Mouse (Mus musculus): ENCODE measurements around the gene Fancd2os. TPM values are rescaled to one million over a fixed set of nuclear protein-coding genes. Genes with fewer than 3 reads are reported as not detected.

Gene Fancd2os
- 0.42 and 0.47 TPM in 2 replicates for polyA plus RNA-seq (2014; fragmentation: Nextera tagmentation; extraction: Ambion mirVana)

DNA sequence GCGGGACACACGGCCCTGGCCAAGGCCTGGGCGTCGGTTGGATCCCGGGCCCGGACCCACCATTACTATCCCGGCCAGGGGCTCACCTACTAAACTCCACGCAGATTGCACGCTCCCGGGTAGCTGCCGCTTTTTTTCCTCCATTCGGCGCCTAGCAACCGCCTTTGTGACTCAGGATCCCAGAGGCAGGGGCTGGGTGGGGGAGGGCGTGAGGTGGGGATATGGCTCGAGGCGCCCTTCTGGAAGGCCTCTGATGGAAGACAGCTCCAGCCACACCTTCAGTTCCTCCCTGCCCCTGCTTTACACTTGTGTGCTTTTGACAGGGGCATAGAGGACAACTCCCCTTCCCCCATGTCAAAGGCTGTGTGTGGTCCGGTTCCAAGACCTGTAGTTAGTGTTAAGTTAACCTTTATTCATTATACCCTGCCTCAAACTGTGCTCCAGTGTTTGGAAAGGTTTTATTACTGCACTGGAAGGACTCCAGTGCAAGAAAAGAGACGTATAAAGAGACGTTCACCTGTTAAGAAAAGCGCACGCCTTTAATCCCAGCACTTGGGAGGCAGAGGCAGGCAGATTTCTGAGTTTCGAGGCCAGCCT is at the start of gene Fancd2os:
TSS of gene Fancd2os (minus strand) at position 173 of the 597 bp plus-strand sequence.
- ATAC-seq (ENCODE audit: low FRiP score) (no peak), DNase-seq (ENCODE audit: low spot score, missing footprints) (peak; percentile 82)
- Histone ChIP-seq H3K27ac (ENCODE audit: low read depth, low read length) (no peak within 1 kb of the TSS), H3K9me3 (ENCODE audit: control insufficient read depth, low read length) (no peaks in the 10 kb centered on the region), H3K4me1 (ENCODE audit: control insufficient read depth, insufficient read depth, low read length) (peaks cover 9% of the 10 kb centered on the region; the same call in 1 of the 2 replicates), H3K36me3 (ENCODE audit: control insufficient read depth, insufficient read depth, low read length) (no peaks in the 10 kb centered on the region), H3K27me3 (ENCODE audit: control insufficient read depth, insufficient read depth, low read length) (no peaks in the 10 kb centered on the region), H3K4me2 (no peak within 1 kb of the TSS), H3K9ac (ENCODE audit: low read length) (peak within 1 kb of the TSS; percentile 43), H3K4me3 (ENCODE audit: low read depth, low read length) (no peak within 1 kb of the TSS)
- 38% methylated on average over 23 of the region's 23 CpGs for WGBS

DNA sequence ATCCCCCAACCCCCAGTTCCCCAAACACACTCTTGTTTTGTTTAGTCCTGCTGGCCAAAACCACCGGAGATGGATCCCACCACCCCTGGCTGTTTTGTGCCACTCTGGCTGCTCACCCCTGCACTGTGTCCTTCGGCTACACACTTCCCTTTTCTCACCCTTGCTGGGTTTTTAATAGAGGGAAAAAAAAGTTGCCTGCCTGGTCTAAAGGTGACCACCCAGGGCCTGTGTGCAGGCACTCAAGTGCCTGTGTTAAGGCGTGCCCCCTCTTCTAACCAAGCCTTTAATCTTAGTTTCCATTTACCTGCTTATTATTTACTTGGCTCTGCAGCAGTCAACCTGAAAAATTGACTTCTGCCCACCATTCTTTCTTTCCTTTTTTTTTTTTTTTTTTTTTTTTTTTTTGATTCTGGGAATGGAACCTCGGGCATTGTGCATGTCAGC is 49.7 kb upstream of the Fancd2os start:
- no peak for DNase-seq (ENCODE audit: low spot score, missing footprints)
- WGBS = 79% methylated on average over 4 of the region's 4 CpGs
- Histone ChIP-seq H3K9ac (ENCODE audit: low read length) (no peak overlapping the region), H3K27me3 (ENCODE audit: control insufficient read depth, insufficient read depth, low read length) (no peaks in the 10 kb centered on the region), H3K4me2 (no peak overlapping the region), H3K36me3 (ENCODE audit: control insufficient read depth, insufficient read depth, low read length) (no peaks in the 10 kb centered on the region), H3K9me3 (ENCODE audit: control insufficient read depth, low read length) (no peaks in the 10 kb centered on the region), H3K27ac (ENCODE audit: low read depth, low read length) (no peak overlapping the region), H3K4me3 (ENCODE audit: low read depth, low read length) (no peak overlapping the region), H3K4me1 (ENCODE audit: control insufficient read depth, insufficient read depth, low read length) (no peaks in the 10 kb centered on the region)
- ATAC-seq (ENCODE audit: low FRiP score) = no peak

DNA sequence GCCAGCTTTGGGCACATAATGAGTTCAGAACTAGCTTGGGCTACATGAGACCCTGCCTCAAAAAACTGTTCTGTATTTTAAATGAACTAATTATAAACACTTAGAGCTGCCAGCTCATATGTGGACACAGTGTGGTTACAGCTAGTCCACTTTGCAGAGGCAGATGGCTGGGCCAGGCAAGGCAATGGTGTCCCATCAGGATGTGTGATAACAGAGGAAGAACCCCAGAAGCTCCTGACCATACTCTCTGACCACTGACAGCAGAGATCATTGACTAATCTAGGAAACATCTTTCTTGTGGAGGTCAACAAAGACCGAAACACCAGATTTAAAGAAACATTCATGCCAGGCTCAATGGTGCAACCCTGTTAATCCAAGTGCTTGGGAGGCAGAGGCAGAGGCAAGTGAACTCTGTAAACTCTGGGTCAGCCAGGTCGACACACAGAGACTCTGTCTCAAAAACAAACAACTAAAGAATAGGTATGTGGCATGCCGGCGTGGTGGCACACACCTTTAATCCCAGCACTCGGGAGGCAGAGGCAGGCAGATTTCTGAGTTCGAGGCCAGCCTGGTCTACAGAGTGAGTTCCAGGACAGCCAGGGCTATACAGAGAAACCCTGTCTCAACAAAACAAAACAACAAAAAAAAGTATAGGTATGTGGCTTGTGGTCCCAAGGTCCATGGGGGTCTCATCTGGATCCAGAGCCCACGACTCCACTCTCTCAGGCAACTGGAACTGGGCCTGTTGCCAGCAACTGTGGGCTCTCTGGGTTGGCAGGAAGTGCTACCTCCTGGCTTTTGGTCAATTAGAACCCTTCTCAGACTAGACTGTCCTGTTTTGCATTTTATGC is 49.1 kb upstream of the Fancd2os start:
- Histone ChIP-seq H3K9ac (ENCODE audit: low read length) (no peak overlapping the region), H3K4me3 (ENCODE audit: low read depth, low read length) (no peak overlapping the region), H3K27me3 (ENCODE audit: control insufficient read depth, insufficient read depth, low read length) (no peaks in the 10 kb centered on the region), H3K27ac (ENCODE audit: low read depth, low read length) (no peak overlapping the region), H3K36me3 (ENCODE audit: control insufficient read depth, insufficient read depth, low read length) (no peaks in the 10 kb centered on the region), H3K4me2 (no peak overlapping the region), H3K4me1 (ENCODE audit: control insufficient read depth, insufficient read depth, low read length) (no peaks in the 10 kb centered on the region), H3K9me3 (ENCODE audit: control insufficient read depth, low read length) (no peaks in the 10 kb centered on the region)
- DNase-seq (ENCODE audit: low spot score, missing footprints) = no peak
- ATAC-seq (ENCODE audit: low FRiP score) = no peak
- 83% methylated on average over 7 of the region's 7 CpGs for WGBS

DNA sequence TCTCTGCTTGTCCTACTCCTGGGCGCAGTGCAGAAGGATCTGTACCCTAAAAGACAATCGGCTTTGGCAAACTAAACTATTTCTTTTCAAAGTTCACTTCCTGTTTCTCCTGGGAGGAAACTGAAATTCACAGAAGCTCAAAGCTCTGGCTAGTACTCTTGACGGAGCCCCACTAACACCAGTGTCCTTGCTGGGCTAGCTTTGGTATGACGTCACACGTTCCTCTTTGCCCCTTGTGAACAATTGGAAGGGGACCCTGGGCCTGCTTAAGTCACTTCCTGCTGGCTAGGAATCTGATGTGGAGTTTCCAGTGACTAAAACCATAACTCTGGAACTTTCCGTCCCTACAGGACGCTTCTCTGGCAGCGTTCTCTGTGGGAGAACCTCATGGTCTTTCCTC is 44.3 kb upstream of the Fancd2os start:
- Histone ChIP-seq H3K4me2 (no peak overlapping the region), H3K27me3 (ENCODE audit: control insufficient read depth, insufficient read depth, low read length) (no peaks in the 10 kb centered on the region), H3K4me1 (ENCODE audit: control insufficient read depth, insufficient read depth, low read length) (no peaks in the 10 kb centered on the region), H3K27ac (ENCODE audit: low read depth, low read length) (no peak overlapping the region), H3K4me3 (ENCODE audit: low read depth, low read length) (no peak overlapping the region), H3K9ac (ENCODE audit: low read length) (no peak overlapping the region), H3K9me3 (ENCODE audit: control insufficient read depth, low read length) (no peaks in the 10 kb centered on the region), H3K36me3 (ENCODE audit: control insufficient read depth, insufficient read depth, low read length) (no peaks in the 10 kb centered on the region)
- WGBS = 87% methylated on average over 8 of the region's 8 CpGs
- no peak for DNase-seq (ENCODE audit: low spot score, missing footprints)
- no peak for ATAC-seq (ENCODE audit: low FRiP score)

DNA sequence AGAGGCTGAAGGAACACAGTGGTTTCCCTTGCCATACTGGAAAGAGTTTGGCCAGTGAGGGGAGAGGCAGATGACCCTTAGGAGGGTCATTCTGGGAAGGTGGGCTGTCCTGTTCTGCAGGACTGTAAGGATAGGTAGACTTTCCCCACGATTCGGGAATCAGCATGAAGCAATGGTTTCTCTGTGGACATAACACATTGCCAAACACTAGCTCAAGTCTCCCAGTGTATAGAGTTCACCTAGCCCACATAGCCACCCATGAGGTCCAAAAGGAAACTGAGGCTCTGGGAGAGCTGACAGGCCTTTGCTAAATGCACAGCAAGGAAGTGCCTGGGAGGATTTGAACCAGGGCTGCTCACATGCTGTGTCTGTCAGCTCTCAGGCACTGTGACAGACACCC is 43.5 kb upstream of the Fancd2os start:
- H3K9ac ChIP-seq (ENCODE audit: low read length) = no peak overlapping the region
- ATAC-seq (ENCODE audit: low FRiP score) (no peak), DNase-seq (ENCODE audit: low spot score, missing footprints) (no peak)
- no peaks in the 10 kb centered on the region for H3K9me3 ChIP-seq (ENCODE audit: control insufficient read depth, low read length)
- H3K36me3 ChIP-seq (ENCODE audit: control insufficient read depth, insufficient read depth, low read length) = no peaks in the 10 kb centered on the region
- no peak overlapping the region for H3K4me2 ChIP-seq
- WGBS = 86% methylated on average over 2 of the region's 2 CpGs
- H3K4me3 ChIP-seq (ENCODE audit: low read depth, low read length) = no peak overlapping the region
- H3K4me1 ChIP-seq (ENCODE audit: control insufficient read depth, insufficient read depth, low read length) = no peaks in the 10 kb centered on the region
- no peaks in the 10 kb centered on the region for H3K27me3 ChIP-seq (ENCODE audit: control insufficient read depth, insufficient read depth, low read length)
- no peak overlapping the region for H3K27ac ChIP-seq (ENCODE audit: low read depth, low read length)

DNA sequence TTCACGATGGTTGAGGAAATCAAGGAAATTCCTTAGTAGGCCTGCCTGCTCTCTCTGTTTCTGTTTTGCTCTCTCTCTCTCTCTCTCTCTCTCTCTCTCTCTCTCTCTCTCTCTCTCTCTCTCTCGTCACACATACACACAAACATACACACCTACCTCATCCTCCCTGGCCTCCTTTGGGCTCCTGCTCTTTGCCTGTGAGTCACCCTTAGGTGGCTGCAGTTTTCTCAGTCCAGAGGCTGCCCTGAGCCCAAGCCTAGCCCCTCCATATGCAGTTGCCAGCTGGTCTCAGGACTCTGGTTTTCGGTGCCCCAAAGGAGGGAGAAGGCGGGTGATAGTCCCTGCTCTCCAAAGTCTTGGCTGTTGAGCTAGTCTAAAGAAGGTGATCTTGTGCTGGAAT is 42.5 kb upstream of the Fancd2os start:
- Histone ChIP-seq H3K27me3 (ENCODE audit: control insufficient read depth, insufficient read depth, low read length) (no peaks in the 10 kb centered on the region), H3K9me3 (ENCODE audit: control insufficient read depth, low read length) (no peaks in the 10 kb centered on the region), H3K27ac (ENCODE audit: low read depth, low read length) (no peak overlapping the region), H3K4me3 (ENCODE audit: low read depth, low read length) (no peak overlapping the region), H3K36me3 (ENCODE audit: control insufficient read depth, insufficient read depth, low read length) (no peaks in the 10 kb centered on the region), H3K4me2 (no peak overlapping the region), H3K4me1 (ENCODE audit: control insufficient read depth, insufficient read depth, low read length) (no peaks in the 10 kb centered on the region), H3K9ac (ENCODE audit: low read length) (no peak overlapping the region)
- ATAC-seq (ENCODE audit: low FRiP score) = no peak
- 81% methylated on average over 4 of the region's 4 CpGs for WGBS
- no peak for DNase-seq (ENCODE audit: low spot score, missing footprints)

DNA sequence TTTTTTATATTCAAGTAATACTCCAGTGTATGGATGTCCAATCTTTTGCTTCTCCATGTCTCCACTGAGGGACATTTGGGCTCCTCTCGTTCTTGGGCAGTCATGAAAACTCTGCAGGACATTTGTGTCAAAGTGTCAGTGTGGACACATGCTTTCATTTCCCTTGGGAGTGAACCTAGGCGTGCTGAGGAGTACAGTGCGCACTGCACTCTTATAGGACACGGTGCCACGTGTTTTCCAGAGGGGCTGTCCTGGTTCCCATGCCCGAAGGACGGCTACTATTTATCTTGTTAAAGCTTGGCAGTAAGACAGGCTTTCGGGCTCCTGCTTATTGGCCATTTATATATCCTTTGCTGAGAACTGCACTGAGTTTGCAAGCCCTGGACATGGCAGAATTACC is 42.1 kb upstream of the Fancd2os start:
- Histone ChIP-seq H3K4me1 (ENCODE audit: control insufficient read depth, insufficient read depth, low read length) (no peaks in the 10 kb centered on the region), H3K27me3 (ENCODE audit: control insufficient read depth, insufficient read depth, low read length) (no peaks in the 10 kb centered on the region), H3K9ac (ENCODE audit: low read length) (no peak overlapping the region), H3K27ac (ENCODE audit: low read depth, low read length) (no peak overlapping the region), H3K4me2 (no peak overlapping the region), H3K4me3 (ENCODE audit: low read depth, low read length) (no peak overlapping the region), H3K36me3 (ENCODE audit: control insufficient read depth, insufficient read depth, low read length) (no peaks in the 10 kb centered on the region), H3K9me3 (ENCODE audit: control insufficient read depth, low read length) (no peaks in the 10 kb centered on the region)
- no peak for ATAC-seq (ENCODE audit: low FRiP score)
- 86% methylated on average over 8 of the region's 8 CpGs for WGBS
- no peak for DNase-seq (ENCODE audit: low spot score, missing footprints)

DNA sequence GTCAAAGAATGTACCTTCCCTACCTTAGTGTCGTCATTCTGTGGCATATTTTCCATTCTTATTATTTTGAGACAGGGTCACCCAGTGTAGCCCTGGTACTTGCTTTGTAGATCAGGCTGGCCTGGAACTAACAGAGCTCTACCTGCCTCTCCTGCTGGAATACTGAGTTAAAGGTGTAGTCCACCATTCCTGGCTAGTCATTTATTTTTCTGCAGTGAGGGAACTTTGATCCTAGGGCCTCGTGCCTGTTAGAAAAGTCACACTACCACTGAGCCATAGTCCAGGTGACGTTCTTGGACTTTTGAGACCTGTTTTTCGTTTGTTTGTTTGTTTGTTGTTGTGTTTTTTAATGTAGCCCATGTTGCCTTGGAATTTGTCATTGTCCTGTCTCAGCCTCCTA is 38.7 kb upstream of the Fancd2os start:
- Histone ChIP-seq H3K9ac (ENCODE audit: low read length) (no peak overlapping the region), H3K27me3 (ENCODE audit: control insufficient read depth, insufficient read depth, low read length) (no peaks in the 10 kb centered on the region), H3K9me3 (ENCODE audit: control insufficient read depth, low read length) (no peaks in the 10 kb centered on the region), H3K27ac (ENCODE audit: low read depth, low read length) (no peak overlapping the region), H3K36me3 (ENCODE audit: control insufficient read depth, insufficient read depth, low read length) (no peaks in the 10 kb centered on the region), H3K4me2 (no peak overlapping the region), H3K4me1 (ENCODE audit: control insufficient read depth, insufficient read depth, low read length) (no peaks in the 10 kb centered on the region), H3K4me3 (ENCODE audit: low read depth, low read length) (no peak overlapping the region)
- ATAC-seq (ENCODE audit: low FRiP score) (no peak), DNase-seq (ENCODE audit: low spot score, missing footprints) (no peak)
- 83% methylated on average over 4 of the region's 4 CpGs for WGBS

DNA sequence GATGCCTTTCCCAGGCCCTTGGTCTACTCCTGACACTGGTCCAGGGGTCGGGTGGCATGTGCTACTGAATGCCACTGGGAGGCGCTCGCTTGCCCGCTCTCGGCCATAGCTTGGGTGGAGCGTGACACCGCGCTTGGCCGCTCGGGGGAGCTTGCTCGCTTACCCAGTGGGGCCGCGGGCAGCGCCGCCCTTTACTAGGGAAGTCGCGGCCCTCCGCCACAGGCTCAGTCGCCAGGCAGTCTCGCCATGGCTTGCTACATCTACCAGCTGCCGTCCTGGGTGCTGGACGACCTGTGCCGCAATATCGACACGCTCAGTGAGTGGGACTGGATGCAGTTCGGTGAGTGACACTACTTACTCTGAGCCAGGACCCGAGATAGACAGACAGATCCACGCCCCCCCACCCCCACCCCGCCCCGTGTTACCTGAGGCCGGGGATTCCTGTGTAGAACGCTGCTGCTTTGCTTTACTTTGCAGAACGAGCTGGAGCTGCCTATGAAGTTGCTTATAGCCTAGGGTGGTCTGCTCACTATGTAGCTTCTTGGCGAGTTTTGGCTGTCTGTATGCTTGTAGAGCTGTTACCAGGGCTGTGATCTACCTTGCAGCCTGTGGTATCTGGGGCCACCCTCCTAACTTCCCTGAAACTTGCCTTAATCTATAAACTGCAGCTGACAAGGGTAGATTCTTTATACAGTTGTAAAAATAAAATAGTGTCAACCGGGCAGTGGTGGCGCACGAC is 38.0 kb upstream of the Fancd2os start, which contains the start of gene Irak2:
TSS of gene Irak2 (plus strand) at position 166 of the 739 bp plus-strand sequence.
- no peaks in the 10 kb centered on the region for H3K27me3 ChIP-seq (ENCODE audit: control insufficient read depth, insufficient read depth, low read length)
- H3K4me3 ChIP-seq (ENCODE audit: low read depth, low read length) = peak within 1 kb of the TSS; percentile 33
- H3K9ac ChIP-seq (ENCODE audit: low read length) = peak within 1 kb of the TSS; percentile 52
- no peaks in the 10 kb centered on the region for H3K4me1 ChIP-seq (ENCODE audit: control insufficient read depth, insufficient read depth, low read length)
- H3K9me3 ChIP-seq (ENCODE audit: control insufficient read depth, low read length) = no peaks in the 10 kb centered on the region
- H3K36me3 ChIP-seq (ENCODE audit: control insufficient read depth, insufficient read depth, low read length) = no peaks in the 10 kb centered on the region
- 9% methylated on average over 37 of the region's 37 CpGs for WGBS
- DNase-seq (ENCODE audit: low spot score, missing footprints) (peak; percentile 98), ATAC-seq (ENCODE audit: low FRiP score) (peak; percentile 96)
- H3K4me2 ChIP-seq = peak within 1 kb of the TSS; percentile 56
- no peak within 1 kb of the TSS for H3K27ac ChIP-seq (ENCODE audit: low read depth, low read length)
